Mouse (Mus musculus): ENCODE results near the gene Pigz. TPM values are rescaled to one million over a fixed set of nuclear protein-coding genes. Genes with fewer than 3 reads are reported as not detected.

Pigz gene
- polyA plus RNA-seq, 1 experiment from 2014 or later: 0.68 TPM

DNA sequence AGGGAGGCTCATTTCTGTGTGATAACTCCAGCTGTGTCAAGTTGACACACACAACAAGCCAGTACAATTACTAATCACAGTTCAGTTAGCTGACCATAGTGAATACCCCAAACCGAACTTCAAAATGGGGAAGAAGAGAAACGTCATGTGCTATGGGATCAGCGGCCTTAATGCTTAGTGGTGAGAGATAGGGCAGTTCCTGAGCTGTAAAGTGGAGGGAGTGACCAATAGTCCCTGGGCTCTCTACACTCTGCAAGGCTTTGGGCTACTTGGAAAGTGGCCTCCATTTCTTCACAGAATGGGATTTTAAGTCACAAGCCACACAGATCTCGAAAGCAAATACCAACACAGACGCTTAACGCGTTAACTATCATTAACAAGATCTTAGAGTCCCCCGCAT lies 13.7 kb downstream of the Pigz start:
- WGBS: 29% methylated on average over 8 of the region's 8 CpGs
- peak overlapping the region; percentile 98 for H3K4me3 ChIP-seq (ENCODE audit: low read depth, low read length)
- peaks cover 19% of the 10 kb centered on the region for H3K4me1 ChIP-seq (ENCODE audit: control insufficient read depth, insufficient read depth, low read length)
- H3K9me3 ChIP-seq (ENCODE audit: control insufficient read depth, low read depth, low read length): no peaks in the 10 kb centered on the region
- no peak overlapping the region for H3K27ac ChIP-seq (ENCODE audit: low read length)
- peak overlapping the region; percentile 69 for H3K4me2 ChIP-seq (replicated peaks; ENCODE audit: low read depth, low read length)
- peak overlapping the region; percentile 85 for H3K9ac ChIP-seq (replicated peaks; ENCODE audit: low read depth, low read length)
- ATAC-seq (ENCODE audit: insufficient number of reproducible peaks, insufficient read depth, low FRiP score, low read depth): no peak
- peaks cover 8% of the 10 kb centered on the region for H3K36me3 ChIP-seq (ENCODE audit: control insufficient read depth, insufficient read depth, low read length)
- H3K27me3 ChIP-seq (ENCODE audit: control insufficient read depth, insufficient read depth, low read length): no peaks in the 10 kb centered on the region

DNA sequence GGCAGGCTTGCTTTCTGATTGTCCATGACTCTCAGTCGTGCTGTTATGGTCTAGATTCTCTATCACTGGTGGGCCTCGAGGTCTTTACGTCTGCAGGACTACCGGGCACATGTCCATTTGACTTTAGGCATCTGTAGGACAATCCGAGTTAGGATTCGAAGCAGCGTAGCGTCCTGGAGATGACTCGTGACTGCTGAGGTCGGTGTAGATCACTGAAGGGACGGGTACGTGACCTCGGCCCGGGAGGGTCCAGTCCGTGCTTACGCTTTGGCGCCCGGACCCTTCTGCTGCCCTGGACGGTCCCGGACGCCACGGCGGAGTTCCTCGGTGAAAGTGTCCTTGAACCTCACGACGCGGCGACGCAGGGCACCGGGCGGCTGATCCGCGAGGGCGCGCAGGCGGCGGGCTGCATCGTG lies 14.3 kb downstream of the Pigz start:
- H3K27ac ChIP-seq (ENCODE audit: low read length): peak overlapping the region; percentile 88
- peak; percentile 63; the same call in 1 of the 2 replicates for ATAC-seq (ENCODE audit: insufficient number of reproducible peaks, insufficient read depth, low FRiP score, low read depth)
- peaks cover 19% of the 10 kb centered on the region for H3K4me1 ChIP-seq (ENCODE audit: control insufficient read depth, insufficient read depth, low read length)
- under 1% methylated on average over 38 of the region's 38 CpGs for WGBS
- no peaks in the 10 kb centered on the region for H3K27me3 ChIP-seq (ENCODE audit: control insufficient read depth, insufficient read depth, low read length)
- H3K36me3 ChIP-seq (ENCODE audit: control insufficient read depth, insufficient read depth, low read length): peaks cover 8% of the 10 kb centered on the region
- peak overlapping the region; percentile 69 for H3K4me2 ChIP-seq (replicated peaks; ENCODE audit: low read depth, low read length)
- no peaks in the 10 kb centered on the region for H3K9me3 ChIP-seq (ENCODE audit: control insufficient read depth, low read depth, low read length)
- H3K9ac ChIP-seq (replicated peaks; ENCODE audit: low read depth, low read length): peak overlapping the region; percentile 85
- peak overlapping the region; percentile 98 for H3K4me3 ChIP-seq (ENCODE audit: low read depth, low read length)

DNA sequence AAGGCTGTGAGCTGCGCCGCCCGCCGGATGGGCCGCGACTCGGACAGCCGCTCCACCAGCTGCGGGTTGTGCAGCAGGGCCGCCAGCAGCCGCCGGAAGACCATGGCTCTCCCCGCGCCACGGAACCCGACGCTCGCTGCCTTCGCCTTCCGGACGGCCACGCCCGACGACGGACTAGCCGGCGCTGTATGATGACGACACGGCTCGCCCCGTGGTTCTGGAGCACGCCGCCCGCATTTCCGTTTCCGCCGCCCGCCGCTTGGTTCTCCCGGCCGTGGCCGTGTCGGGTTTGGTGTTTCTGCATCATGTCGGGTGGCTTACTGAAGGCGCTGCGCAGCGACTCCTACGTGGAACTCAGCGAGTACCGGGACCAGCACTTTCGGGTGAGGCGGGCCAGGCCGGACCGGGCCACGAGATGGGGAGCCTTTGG lies 14.7 kb downstream of the Pigz start, which contains the start of the genes 0610012G03Rik and Ncbp2:
0610012G03Rik (minus strand) TSS at position 150 of the 430 bp plus-strand sequence.
Ncbp2 (plus strand) TSS at position 169 of the 430 bp plus-strand sequence.
- Histone ChIP-seq H3K4me3 (ENCODE audit: low read depth, low read length) (peak within 1 kb of the TSS; percentile 98), H3K27ac (ENCODE audit: low read length) (peak within 1 kb of the TSS; percentile 88), H3K9ac (replicated peaks; ENCODE audit: low read depth, low read length) (peak within 1 kb of the TSS; percentile 85), H3K9me3 (ENCODE audit: control insufficient read depth, low read depth, low read length) (no peaks in the 10 kb centered on the region), H3K4me1 (ENCODE audit: control insufficient read depth, insufficient read depth, low read length) (peaks cover 19% of the 10 kb centered on the region), H3K4me2 (replicated peaks; ENCODE audit: low read depth, low read length) (peak within 1 kb of the TSS; percentile 87), H3K27me3 (ENCODE audit: control insufficient read depth, insufficient read depth, low read length) (no peaks in the 10 kb centered on the region), H3K36me3 (ENCODE audit: control insufficient read depth, insufficient read depth, low read length) (peaks cover 8% of the 10 kb centered on the region)
- WGBS: under 1% methylated on average over 55 of the region's 55 CpGs
- ATAC-seq (ENCODE audit: insufficient number of reproducible peaks, insufficient read depth, low FRiP score, low read depth): peak; percentile 91

DNA sequence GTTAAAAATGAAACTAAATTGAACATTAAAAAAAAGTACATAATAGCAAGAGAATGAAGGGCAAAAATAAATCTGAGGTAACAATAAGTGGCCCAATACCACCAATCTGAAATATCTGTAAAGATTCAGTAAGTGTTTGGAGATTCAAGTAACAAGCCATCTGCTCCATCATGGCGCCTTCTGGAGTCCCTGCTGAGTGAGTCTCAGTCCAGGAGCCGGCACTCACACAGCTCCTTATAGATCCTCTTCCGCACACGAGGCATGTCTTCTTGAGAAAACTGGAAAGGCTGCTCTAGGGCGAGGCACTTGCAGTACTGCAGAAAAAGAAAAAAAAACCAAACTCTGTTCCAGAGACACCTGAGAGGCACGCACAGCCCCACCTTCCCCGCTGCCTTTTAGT lies 29.6 kb downstream of the Pigz start:
- Histone ChIP-seq H3K36me3 (ENCODE audit: control insufficient read depth, insufficient read depth, low read length) (peaks cover 42% of the 10 kb centered on the region), H3K4me2 (replicated peaks; ENCODE audit: low read depth, low read length) (no peak overlapping the region), H3K4me3 (ENCODE audit: low read depth, low read length) (no peak overlapping the region), H3K9me3 (ENCODE audit: control insufficient read depth, low read depth, low read length) (no peaks in the 10 kb centered on the region), H3K27me3 (ENCODE audit: control insufficient read depth, insufficient read depth, low read length) (no peaks in the 10 kb centered on the region), H3K9ac (replicated peaks; ENCODE audit: low read depth, low read length) (no peak overlapping the region), H3K27ac (ENCODE audit: low read length) (no peak overlapping the region), H3K4me1 (ENCODE audit: control insufficient read depth, insufficient read depth, low read length) (no peaks in the 10 kb centered on the region)
- WGBS: 91% methylated on average over 7 of the region's 7 CpGs
- no peak for ATAC-seq (ENCODE audit: insufficient number of reproducible peaks, insufficient read depth, low FRiP score, low read depth)

DNA sequence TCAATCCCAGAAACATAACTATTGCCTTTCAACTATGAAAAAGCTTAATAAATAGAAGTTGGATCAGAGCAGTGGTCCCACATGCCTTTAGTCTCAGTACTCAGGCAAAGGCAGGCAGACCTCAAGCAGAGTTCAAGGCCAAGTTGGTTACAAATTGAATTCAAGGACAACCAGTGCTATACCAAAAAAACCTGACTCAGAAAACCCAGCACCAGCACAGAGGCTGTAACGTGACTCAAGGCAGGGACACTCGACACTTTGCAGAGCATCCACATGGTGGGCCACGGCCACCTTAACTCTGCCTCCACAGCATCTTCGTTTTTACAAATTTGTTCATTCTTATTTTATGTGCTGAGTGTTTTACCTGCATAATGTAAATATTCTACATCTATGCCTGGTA lies 41.6 kb downstream of the Pigz start:
- Histone ChIP-seq H3K9ac (replicated peaks; ENCODE audit: low read depth, low read length) (no peak overlapping the region), H3K4me2 (replicated peaks; ENCODE audit: low read depth, low read length) (no peak overlapping the region), H3K4me3 (ENCODE audit: low read depth, low read length) (no peak overlapping the region), H3K9me3 (ENCODE audit: control insufficient read depth, low read depth, low read length) (no peaks in the 10 kb centered on the region), H3K27me3 (ENCODE audit: control insufficient read depth, insufficient read depth, low read length) (no peaks in the 10 kb centered on the region), H3K36me3 (ENCODE audit: control insufficient read depth, insufficient read depth, low read length) (peaks cover 28% of the 10 kb centered on the region; the same call in 1 of the 2 replicates), H3K27ac (ENCODE audit: low read length) (no peak overlapping the region), H3K4me1 (ENCODE audit: control insufficient read depth, insufficient read depth, low read length) (no peaks in the 10 kb centered on the region)
- WGBS: 89% methylated on average over 4 of the region's 4 CpGs
- no peak for ATAC-seq (ENCODE audit: insufficient number of reproducible peaks, insufficient read depth, low FRiP score, low read depth)

DNA sequence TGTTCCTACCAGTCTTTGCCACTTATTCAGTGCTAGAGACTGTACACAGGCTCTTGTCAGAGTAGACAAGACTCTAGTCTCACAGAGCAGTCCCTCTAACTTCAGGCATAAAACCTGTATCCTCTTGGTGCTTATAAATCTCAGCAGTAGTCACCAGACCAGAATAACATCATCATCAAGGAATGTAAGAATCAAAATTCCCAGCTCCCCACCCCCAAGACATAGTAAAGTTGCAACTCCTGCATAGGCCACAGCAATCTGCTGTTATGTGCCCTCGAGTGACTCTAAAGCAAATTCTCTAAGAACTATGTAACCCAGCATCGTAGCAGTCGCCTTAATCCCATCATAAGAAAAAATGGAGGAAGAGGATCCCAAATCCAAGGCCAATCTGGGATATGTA lies 45.9 kb downstream of the Pigz start:
- Histone ChIP-seq H3K36me3 (ENCODE audit: control insufficient read depth, insufficient read depth, low read length) (peaks cover 21% of the 10 kb centered on the region), H3K4me2 (replicated peaks; ENCODE audit: low read depth, low read length) (no peak overlapping the region), H3K9me3 (ENCODE audit: control insufficient read depth, low read depth, low read length) (no peaks in the 10 kb centered on the region), H3K27ac (ENCODE audit: low read length) (no peak overlapping the region), H3K9ac (replicated peaks; ENCODE audit: low read depth, low read length) (no peak overlapping the region), H3K4me3 (ENCODE audit: low read depth, low read length) (no peak overlapping the region), H3K27me3 (ENCODE audit: control insufficient read depth, insufficient read depth, low read length) (no peaks in the 10 kb centered on the region), H3K4me1 (ENCODE audit: control insufficient read depth, insufficient read depth, low read length) (no peaks in the 10 kb centered on the region)
- ATAC-seq (ENCODE audit: insufficient number of reproducible peaks, insufficient read depth, low FRiP score, low read depth): no peak
- WGBS: 96% methylated on average over 3 of the region's 3 CpGs

DNA sequence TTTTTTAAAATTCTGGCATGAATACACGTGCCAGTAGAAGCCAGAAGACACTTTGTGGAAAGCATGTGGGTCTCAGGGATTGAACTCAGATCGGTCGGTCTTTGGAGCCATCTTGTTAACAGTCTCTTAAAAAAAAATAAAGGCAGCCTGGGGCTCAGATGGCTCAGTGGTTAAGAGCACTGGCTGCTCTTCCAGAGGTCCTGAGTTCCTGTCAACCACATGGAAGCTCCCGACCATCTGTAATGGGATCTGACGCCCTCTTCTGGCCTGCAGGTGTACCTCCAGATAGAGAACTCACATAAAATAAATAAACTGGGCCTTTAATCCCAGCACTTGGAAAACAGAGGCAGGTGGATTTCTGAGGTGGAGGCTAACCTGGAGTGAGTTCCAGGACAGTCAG lies 47.3 kb downstream of the Pigz start:
- Histone ChIP-seq H3K27ac (ENCODE audit: low read length) (no peak overlapping the region), H3K9me3 (ENCODE audit: control insufficient read depth, low read depth, low read length) (no peaks in the 10 kb centered on the region), H3K36me3 (ENCODE audit: control insufficient read depth, insufficient read depth, low read length) (peaks cover 17% of the 10 kb centered on the region), H3K9ac (replicated peaks; ENCODE audit: low read depth, low read length) (no peak overlapping the region), H3K4me1 (ENCODE audit: control insufficient read depth, insufficient read depth, low read length) (no peaks in the 10 kb centered on the region), H3K4me2 (replicated peaks; ENCODE audit: low read depth, low read length) (no peak overlapping the region), H3K4me3 (ENCODE audit: low read depth, low read length) (no peak overlapping the region), H3K27me3 (ENCODE audit: control insufficient read depth, insufficient read depth, low read length) (no peaks in the 10 kb centered on the region)
- no peak for ATAC-seq (ENCODE audit: insufficient number of reproducible peaks, insufficient read depth, low FRiP score, low read depth)
- WGBS: 77% methylated on average over 5 of the region's 5 CpGs

DNA sequence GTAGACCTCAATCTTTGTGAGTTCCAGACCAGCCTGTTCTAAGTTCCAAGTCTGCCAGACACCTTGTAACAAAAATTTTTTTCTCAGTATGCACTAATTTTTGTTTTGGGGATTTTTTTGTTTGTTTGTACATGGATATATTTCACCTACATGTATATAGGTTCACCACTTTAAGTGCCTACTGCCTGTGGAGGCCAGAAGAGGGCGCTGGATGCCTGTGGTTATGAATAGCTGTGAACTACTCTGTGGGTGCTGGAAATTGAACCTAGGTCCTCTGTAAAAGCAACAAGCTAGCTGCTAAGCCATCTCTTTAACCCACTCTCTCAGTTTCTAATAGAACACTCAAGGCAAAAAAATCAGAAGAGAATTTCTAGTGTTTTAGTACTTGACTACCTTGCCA lies 58.4 kb downstream of the Pigz start:
- H3K9me3 ChIP-seq (ENCODE audit: control insufficient read depth, low read depth, low read length): no peaks in the 10 kb centered on the region
- WGBS: 42% methylated on average over 1 of the region's 1 CpGs
- no peak overlapping the region for H3K27ac ChIP-seq (ENCODE audit: low read length)
- no peak for ATAC-seq (ENCODE audit: insufficient number of reproducible peaks, insufficient read depth, low FRiP score, low read depth)
- H3K4me1 ChIP-seq (ENCODE audit: control insufficient read depth, insufficient read depth, low read length): no peaks in the 10 kb centered on the region
- no peak overlapping the region for H3K4me3 ChIP-seq (ENCODE audit: low read depth, low read length)
- H3K27me3 ChIP-seq (ENCODE audit: control insufficient read depth, insufficient read depth, low read length): no peaks in the 10 kb centered on the region
- peaks cover 26% of the 10 kb centered on the region for H3K36me3 ChIP-seq (ENCODE audit: control insufficient read depth, insufficient read depth, low read length)
- no peak overlapping the region for H3K4me2 ChIP-seq (replicated peaks; ENCODE audit: low read depth, low read length)
- no peak overlapping the region for H3K9ac ChIP-seq (replicated peaks; ENCODE audit: low read depth, low read length)

DNA sequence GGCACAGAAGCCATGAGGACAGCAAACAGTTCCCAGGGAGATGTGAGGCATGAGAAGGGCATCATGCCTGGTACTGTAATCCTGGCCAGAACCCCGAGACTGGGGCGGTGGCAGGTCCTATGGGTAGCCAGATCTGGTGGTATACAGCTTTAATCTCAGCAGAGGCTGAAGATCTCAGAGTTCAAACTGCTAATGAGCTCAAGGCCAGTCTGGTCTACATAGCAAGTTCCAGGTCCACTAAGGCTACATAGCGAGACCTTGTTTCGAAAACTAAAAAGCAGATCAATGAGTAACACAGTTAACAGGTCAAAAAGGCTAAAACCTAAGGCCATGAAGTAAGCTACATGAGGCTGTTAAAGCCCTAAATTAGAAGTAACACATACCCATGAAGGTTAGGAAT lies 59.5 kb downstream of the Pigz start:
- no peaks in the 10 kb centered on the region for H3K9me3 ChIP-seq (ENCODE audit: control insufficient read depth, low read depth, low read length)
- H3K27ac ChIP-seq (ENCODE audit: low read length): no peak overlapping the region
- peaks cover 19% of the 10 kb centered on the region; the same call in 1 of the 2 replicates for H3K36me3 ChIP-seq (ENCODE audit: control insufficient read depth, insufficient read depth, low read length)
- no peak overlapping the region for H3K4me3 ChIP-seq (ENCODE audit: low read depth, low read length)
- H3K4me2 ChIP-seq (replicated peaks; ENCODE audit: low read depth, low read length): no peak overlapping the region
- no peaks in the 10 kb centered on the region for H3K27me3 ChIP-seq (ENCODE audit: control insufficient read depth, insufficient read depth, low read length)
- ATAC-seq (ENCODE audit: insufficient number of reproducible peaks, insufficient read depth, low FRiP score, low read depth): no peak
- H3K4me1 ChIP-seq (ENCODE audit: control insufficient read depth, insufficient read depth, low read length): no peaks in the 10 kb centered on the region
- H3K9ac ChIP-seq (replicated peaks; ENCODE audit: low read depth, low read length): no peak overlapping the region
- 93% methylated on average over 4 of the region's 4 CpGs for WGBS
